Mouse (Mus musculus): ENCODE measurements at regions not wholly inside any gene's neighbourhood (a gene's known extent, or its start where the extent isn't known, plus 50 kb on each side); places are given as distances from the start of the nearest gene placed in this dataset.
"Not testable (repeated sequence)": the region's sequence is repeated elsewhere in the genome, so short reads cannot be mapped to it uniquely, and the experiment has no call there.

- Histone ChIP-seq H3K27me3 (ENCODE audit: control insufficient read depth, insufficient read depth, low read length) (no peaks in the 10 kb centered on the region), H3K9me3 (ENCODE audit: control insufficient read depth, low read length) (peaks cover 4% of the 10 kb centered on the region; the same call in 1 of the 2 replicates), H3K4me2 (replicated peaks; ENCODE audit: low read depth, low read length, severe bottlenecking) (peak overlapping the region; percentile 77), H3K4me1 (ENCODE audit: control insufficient read depth, insufficient read depth, low read length) (peaks cover 20% of the 10 kb centered on the region), H3K27ac (replicated peaks; ENCODE audit: low read depth, low read length) (peak overlapping the region; percentile 14; the same call in 1 of the 2 replicates), H3K4me3 (replicated peaks; ENCODE audit: low read length) (no peak overlapping the region), H3K36me3 (ENCODE audit: control insufficient read depth, insufficient read depth, low read length) (no peaks in the 10 kb centered on the region), H3K9ac (ENCODE audit: low read depth, low read length, severe bottlenecking) (no peak overlapping the region)
- DNase-seq (ENCODE audit: low spot score) (no peak), ATAC-seq (ENCODE audit: low FRiP score, low read depth) (no peak)
- no peak for TF ChIP-seq POLR2A (IDR thresholded peaks at IDR 0.05; ENCODE audit: borderline replicate concordance, extremely low read depth, insufficient read depth, insufficient read length)
- WGBS, result 15% methylated on average over 13 of the region's 13 CpGs
Measured at GRCm38 (mm10) chr13:60479862-60480730, 121.7 kb upstream of the Dapk1 start.

- H3K36me3 ChIP-seq (ENCODE audit: control insufficient read depth, insufficient read depth, low read length), result no peaks in the 10 kb centered on the region
- 0 out of 2 replicates have a peak overlapping the region, but pooled peaks have one; percentile 9 for H3K9ac ChIP-seq (ENCODE audit: low read depth, low read length, severe bottlenecking)
- peak overlapping the region; percentile 40 for H3K4me2 ChIP-seq (replicated peaks; ENCODE audit: low read depth, low read length, severe bottlenecking)
- DNase-seq (ENCODE audit: low spot score) (no peak), ATAC-seq (ENCODE audit: low FRiP score, low read depth) (no peak; the same call in 1 of the 2 replicates)
- no peaks in the 10 kb centered on the region for H3K27me3 ChIP-seq (ENCODE audit: control insufficient read depth, insufficient read depth, low read length)
- H3K9me3 ChIP-seq (ENCODE audit: control insufficient read depth, low read length), result peaks cover 4% of the 10 kb centered on the region; the same call in 1 of the 2 replicates
- H3K4me3 ChIP-seq (replicated peaks; ENCODE audit: low read length), result peak overlapping the region; percentile 7; the same call in 1 of the 2 replicates
- H3K4me1 ChIP-seq (ENCODE audit: control insufficient read depth, insufficient read depth, low read length), result peaks cover 20% of the 10 kb centered on the region
- H3K27ac ChIP-seq (replicated peaks; ENCODE audit: low read depth, low read length), result peak overlapping the region; percentile 14; the same call in 1 of the 2 replicates
- WGBS, result 10% methylated on average over 21 of the region's 21 CpGs
- no peak for TF ChIP-seq POLR2A (IDR thresholded peaks at IDR 0.05; ENCODE audit: borderline replicate concordance, extremely low read depth, insufficient read depth, insufficient read length)
Measured at GRCm38 (mm10) chr13:60480731-60481431, 120.9 kb upstream of the Dapk1 start.

GRCm38 (mm10) chr13:60481451-60481850, 120.3 kb upstream of the Dapk1 start:
- not testable (repeated sequence) for H3K9ac ChIP-seq (ENCODE audit: low read depth, low read length, severe bottlenecking); ATAC-seq (ENCODE audit: low FRiP score, low read depth); DNase-seq (ENCODE audit: low spot score); H3K9me3 ChIP-seq (ENCODE audit: control insufficient read depth, low read length); H3K4me3 ChIP-seq (replicated peaks; ENCODE audit: low read length); H3K27me3 ChIP-seq (ENCODE audit: control insufficient read depth, insufficient read depth, low read length); H3K36me3 ChIP-seq (ENCODE audit: control insufficient read depth, insufficient read depth, low read length); H3K27ac ChIP-seq (replicated peaks; ENCODE audit: low read depth, low read length)
- Histone ChIP-seq H3K4me1 (ENCODE audit: control insufficient read depth, insufficient read depth, low read length) (peaks cover 25% of the 10 kb centered on the region), H3K4me2 (replicated peaks; ENCODE audit: low read depth, low read length, severe bottlenecking) (0 out of 2 replicates have a peak overlapping the region, but pooled peaks have one; percentile 40)
- WGBS, result 61% methylated on average over 11 of the region's 11 CpGs

GRCm38 (mm10) chr13:60481946-60482345, 119.8 kb upstream of the Dapk1 start:
- no peak for TF ChIP-seq POLR2A (IDR thresholded peaks at IDR 0.05; ENCODE audit: borderline replicate concordance, extremely low read depth, insufficient read depth, insufficient read length)
- peaks cover 4% of the 10 kb centered on the region; the same call in 1 of the 2 replicates for H3K9me3 ChIP-seq (ENCODE audit: control insufficient read depth, low read length)
- no peaks in the 10 kb centered on the region for H3K27me3 ChIP-seq (ENCODE audit: control insufficient read depth, insufficient read depth, low read length)
- WGBS, result 89% methylated on average over 6 of the region's 6 CpGs
- ATAC-seq (ENCODE audit: low FRiP score, low read depth), result no peak
- no peak overlapping the region for H3K9ac ChIP-seq (ENCODE audit: low read depth, low read length, severe bottlenecking)
- no peak overlapping the region for H3K27ac ChIP-seq (replicated peaks; ENCODE audit: low read depth, low read length)
- no peak for DNase-seq (ENCODE audit: low spot score)
- peaks cover 25% of the 10 kb centered on the region for H3K4me1 ChIP-seq (ENCODE audit: control insufficient read depth, insufficient read depth, low read length)
- H3K4me2 ChIP-seq (replicated peaks; ENCODE audit: low read depth, low read length, severe bottlenecking), result no peak overlapping the region
- no peaks in the 10 kb centered on the region for H3K36me3 ChIP-seq (ENCODE audit: control insufficient read depth, insufficient read depth, low read length)
- H3K4me3 ChIP-seq (replicated peaks; ENCODE audit: low read length), result no peak overlapping the region

GRCm38 (mm10) chr13:60486105-60486504, 115.6 kb upstream of the Dapk1 start:
- TF ChIP-seq POLR2A (IDR thresholded peaks at IDR 0.05; ENCODE audit: borderline replicate concordance, extremely low read depth, insufficient read depth, insufficient read length), result no peak

More at GRCm38 (mm10) chr13:60486105-60486504, 115.6 kb upstream of the Dapk1 start:
- Histone ChIP-seq H3K27me3 (ENCODE audit: control insufficient read depth, insufficient read depth, low read length) (no peaks in the 10 kb centered on the region), H3K27ac (replicated peaks; ENCODE audit: low read depth, low read length) (peak overlapping the region; percentile 0; the same call in 1 of the 2 replicates), H3K4me2 (replicated peaks; ENCODE audit: low read depth, low read length, severe bottlenecking) (no peak overlapping the region), H3K9me3 (ENCODE audit: control insufficient read depth, low read length) (peaks cover 4% of the 10 kb centered on the region; the same call in 1 of the 2 replicates), H3K4me3 (replicated peaks; ENCODE audit: low read length) (no peak overlapping the region), H3K36me3 (ENCODE audit: control insufficient read depth, insufficient read depth, low read length) (no peaks in the 10 kb centered on the region), H3K9ac (ENCODE audit: low read depth, low read length, severe bottlenecking) (no peak overlapping the region), H3K4me1 (ENCODE audit: control insufficient read depth, insufficient read depth, low read length) (peaks cover 17% of the 10 kb centered on the region)
- WGBS, result 48% methylated on average over 2 of the region's 2 CpGs
- ATAC-seq (ENCODE audit: low FRiP score, low read depth), result no peak
- DNase-seq (ENCODE audit: low spot score), result no peak

Data from limb, embryonic 14.5 days (tissue).